Mouse (Mus musculus) myocyte (in vitro differentiated cells): ENCODE measurements around the gene Gm2663. TPM values are rescaled to one million over a fixed set of nuclear protein-coding genes. Genes with fewer than 3 reads are reported as not detected.

ENCODE experiments used
- H3K27me3 ChIP-seq: one replicate; pipeline ENCODE4 v1.6.1; 2011; ENCODE audit not compliant: control insufficient read depth, insufficient read depth, insufficient read length
- H3K36me3 ChIP-seq: one replicate; pipeline ENCODE4 v1.6.1; 2011; ENCODE audit not compliant: control insufficient read depth, insufficient read depth
- H3K4me2 ChIP-seq: one replicate; pipeline ENCODE4 v1.6.1; 2011; ENCODE audit warnings: low read depth, control low read depth
- H3K4me3 ChIP-seq: one replicate; pipeline ENCODE4 v1.5.1; 2011; ENCODE audit warnings: mild to moderate bottlenecking, control low read depth, moderate library complexity
- H3K79me2 ChIP-seq: one replicate; pipeline ENCODE4 v1.6.1; 2011; ENCODE audit not compliant: control insufficient read depth, insufficient read depth
- H3ac ChIP-seq: one replicate; pipeline ENCODE4 v1.6.1; 2011; ENCODE audit not compliant: control insufficient read depth, insufficient read length
- CEBPB ChIP-seq: IDR thresholded peaks from 2 replicates; pipeline ENCODE4 v1.6.1; 2011; ENCODE audit warnings: mild to moderate bottlenecking, moderate library complexity; ENCODE audit not compliant: poor library complexity, insufficient read depth, severe bottlenecking
- E2F4 ChIP-seq: IDR thresholded peaks from one replicate; pipeline ENCODE4 v1.6.1; 2011; ENCODE audit warnings: mild to moderate bottlenecking, control low read depth, moderate library complexity; ENCODE audit not compliant: insufficient read depth
- MAX ChIP-seq: IDR thresholded peaks from one replicate; pipeline ENCODE4 v1.6.1; 2011; ENCODE audit warnings: low read depth, mild to moderate bottlenecking, control low read depth
- MYOD1 ChIP-seq, 3 experiments: IDR thresholded peaks; one replicate each; pipeline ENCODE4 v1.6.1; 2011; ENCODE audit warnings: control low read depth in 2 of 3, low read depth in 2 of 3, mild to moderate bottlenecking in 2 of 3, moderate library complexity in 1 of 3; ENCODE audit not compliant: insufficient read length in 2 of 3, control insufficient read depth in 1 of 3
- MYOG ChIP-seq, 3 experiments: IDR thresholded peaks; one replicate each; pipeline ENCODE4 v1.6.1; 2011; ENCODE audit warnings: control low read depth in 2 of 3, low read depth in 2 of 3, mild to moderate bottlenecking in 2 of 3; ENCODE audit not compliant: insufficient read length in 2 of 3, control insufficient read depth in 1 of 3, insufficient read depth in 1 of 3
- POLR2A ChIP-seq: IDR thresholded peaks from one replicate; pipeline ENCODE4 v1.6.1; 2011; ENCODE audit warnings: low read depth, mild to moderate bottlenecking, control low read depth, moderate library complexity; ENCODE audit not compliant: insufficient read length
- POLR2AphosphoS2 ChIP-seq: IDR thresholded peaks from one replicate; pipeline ENCODE4 v1.6.1; 2011; ENCODE audit warnings: low read depth, control low read depth; ENCODE audit not compliant: insufficient read length
- REST ChIP-seq: IDR thresholded peaks from one replicate; pipeline ENCODE4 v1.6.1; 2011; ENCODE audit warnings: mild to moderate bottlenecking, control low read depth, moderate library complexity; ENCODE audit not compliant: insufficient read depth, insufficient read length
- SRF ChIP-seq: IDR thresholded peaks from one replicate; pipeline ENCODE4 v1.6.1; 2011; ENCODE audit warnings: low read depth; ENCODE audit not compliant: control insufficient read depth, insufficient read length
- TCF12 ChIP-seq: IDR thresholded peaks from one replicate; pipeline ENCODE4 v1.6.1; 2011; ENCODE audit warnings: mild to moderate bottlenecking, control low read depth; ENCODE audit not compliant: poor library complexity, insufficient read depth, severe bottlenecking
- TCF3 ChIP-seq: IDR thresholded peaks from one replicate; pipeline ENCODE4 v1.6.1; 2011; ENCODE audit warnings: low read depth, control low read depth; ENCODE audit not compliant: insufficient read length
- USF1 ChIP-seq: IDR thresholded peaks from one replicate; pipeline ENCODE4 v1.6.1; 2011; ENCODE audit warnings: low read depth, mild to moderate bottlenecking, control low read depth, moderate library complexity
- polyA plus RNA-seq: library from polyadenylated mRNA; unstranded; fragments of >200 nt; fragmentation: generic; extraction: Trizol; gene quantifications from one replicate; pipeline ENCODE4 v1.2.1, GENCODE M21; 2012; ENCODE audit warnings: missing spikeins

Gm2663 gene
- polyA plus RNA-seq, 1 experiment: not detected

DNA sequence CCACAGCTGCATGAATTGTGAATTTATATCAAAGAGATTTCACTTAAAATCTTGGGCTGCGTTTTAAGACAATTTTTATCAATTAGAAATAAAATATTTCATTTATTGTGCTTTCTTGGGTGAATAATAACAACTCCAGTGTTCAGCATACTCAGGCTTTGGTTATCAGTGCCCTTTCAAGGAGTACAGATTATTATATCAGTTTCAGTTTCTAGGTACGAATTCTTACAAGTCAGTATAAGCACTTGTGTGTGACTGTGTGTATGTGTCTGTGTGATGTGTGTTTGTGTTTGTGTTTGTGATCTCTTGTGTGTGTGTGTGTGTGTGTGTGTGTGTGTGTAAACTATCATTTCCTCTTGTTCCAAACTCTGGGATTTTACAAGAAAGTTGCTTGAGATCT is 45.6 kb downstream of the Gm2663 start:
- H3K4me2 ChIP-seq: no peak overlapping the region
- H3ac ChIP-seq: no peak overlapping the region

DNA sequence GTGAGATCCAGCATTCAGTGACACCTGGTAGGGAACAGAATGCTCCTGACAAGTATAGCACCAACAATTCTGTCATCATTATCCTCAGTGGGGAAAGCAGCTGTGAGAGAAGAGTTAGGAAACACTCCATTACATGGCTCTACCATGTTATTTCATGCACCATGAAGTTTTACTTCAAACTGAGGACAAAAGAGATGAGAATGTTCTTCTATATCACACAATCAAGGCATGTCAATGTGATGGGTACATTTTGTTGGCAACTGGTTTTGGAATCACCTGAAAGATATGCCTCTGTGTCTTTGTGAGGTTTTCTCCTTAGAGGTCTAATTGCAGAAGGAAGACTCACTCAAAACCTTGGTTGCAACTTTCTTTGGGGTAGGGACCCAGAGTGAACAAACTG is 47.5 kb downstream of the Gm2663 start, which contains the start of gene Gm4744:
Gene Gm4744 (minus strand): TSS at position 101 of the 400 bp plus-strand sequence.
- H3K4me3 ChIP-seq: no peak within 1 kb of the TSS
- H3K27me3 ChIP-seq: no peaks in the 10 kb centered on the region
- TF ChIP-seq MYOG (IDR thresholded peaks at IDR 0.05; ENCODE audit: control insufficient read depth in 1 of 3, insufficient read depth in 1 of 3, insufficient read length in 2 of 3, low read depth in 2 of 3): no peak
- no peak for TF ChIP-seq TCF3
- H3K4me2 ChIP-seq: no peak within 1 kb of the TSS
- H3K36me3 ChIP-seq: no peaks in the 10 kb centered on the region
- H3ac ChIP-seq: no peak within 1 kb of the TSS
- no peaks in the 10 kb centered on the region for H3K79me2 ChIP-seq

More for the DNA sequence above, 45.6 kb downstream of the Gm2663 start:
- Histone ChIP-seq H3K4me3 (no peak overlapping the region), H3K36me3 (no peaks in the 10 kb centered on the region), H3K27me3 (no peaks in the 10 kb centered on the region), H3K79me2 (no peaks in the 10 kb centered on the region)
- TF ChIP-seq USF1 (no peak), MAX (no peak), CEBPB (no peak), TCF3 (no peak), MYOG (IDR thresholded peaks at IDR 0.05; ENCODE audit: control insufficient read depth in 1 of 3, insufficient read depth in 1 of 3, insufficient read length in 2 of 3, low read depth in 2 of 3) (no peak), SRF (no peak), REST (no peak), POLR2AphosphoS2 (no peak), MYOD1 (IDR thresholded peaks at IDR 0.05; ENCODE audit: control insufficient read depth in 1 of 3, insufficient read length in 2 of 3, low read depth in 2 of 3) (no peak), POLR2A (no peak), E2F4 (no peak), TCF12 (no peak)

Other genes with a start within 250 kb of the Gm2663 start
- not detected for gene Moxd2, start 112.0 kb downstream of the Gm2663 start, polyA plus RNA-seq
- not detected for gene Prss58, start 99.1 kb downstream of the Gm2663 start, polyA plus RNA-seq
- gene 1700074P13Rik, start 58.9 kb downstream of the Gm2663 start, polyA plus RNA-seq: not detected
- not detected for gene Gm4744, start 47.6 kb downstream of the Gm2663 start, polyA plus RNA-seq
- gene 1810009J06Rik, start 34.7 kb downstream of the Gm2663 start, polyA plus RNA-seq: not detected
- 0.10 TPM for gene 2210010C04Rik, start 36.0 kb upstream of the Gm2663 start, polyA plus RNA-seq